Mouse (Mus musculus): ENCODE data around the gene Camk1d. TPM values are rescaled to one million over a fixed set of nuclear protein-coding genes. Genes with fewer than 3 reads are reported as not detected.

Gene Camk1d
- polyA plus RNA-seq, 1 experiment from 2014 or later, result 0.62 TPM

Other genes with a start within 250 kb of the Camk1d start
- gene Nudt5, start 130.5 kb upstream of the Camk1d start, polyA plus RNA-seq (2016; fragmentation: Nextera tagmentation; extraction: Ambion mirVana), result 128 TPM in 2 replicates
- 390 and 431 TPM in 2 replicates for gene Cdc123, start 130.6 kb upstream of the Camk1d start, polyA plus RNA-seq (2016; fragmentation: Nextera tagmentation; extraction: Ambion mirVana)
- 1.3 and 2.0 TPM in 2 replicates for gene Gm13199, start 148.4 kb upstream of the Camk1d start, polyA plus RNA-seq (2016; fragmentation: Nextera tagmentation; extraction: Ambion mirVana)
- 80.6 and 91.9 TPM in 2 replicates for gene Sec61a2, start 180.9 kb upstream of the Camk1d start, polyA plus RNA-seq (2016; fragmentation: Nextera tagmentation; extraction: Ambion mirVana)
- 5.5 and 5.8 TPM in 2 replicates for gene Dhtkd1, start 228.3 kb upstream of the Camk1d start, polyA plus RNA-seq (2016; fragmentation: Nextera tagmentation; extraction: Ambion mirVana)
- 11.1 and 11.5 TPM in 2 replicates for gene Upf2, start 237.0 kb upstream of the Camk1d start, polyA plus RNA-seq (2016; fragmentation: Nextera tagmentation; extraction: Ambion mirVana)

Data from forebrain, embryonic 10.5 days (tissue).